Mouse (Mus musculus) bone marrow, adult 2 months (tissue): Measurements from ENCODE around the gene BC004004. TPM values are rescaled to one million over a fixed set of nuclear protein-coding genes. Genes with fewer than 3 reads are reported as not detected.

ENCODE experiments used
- H3K27ac ChIP-seq: fragments of 200-500 bp; 2 replicates; pipeline ENCODE4 v1.5.1; 2012; ENCODE audit warnings: low read depth, mild to moderate bottlenecking, control low read depth, inconsistent platforms, low read length; ENCODE audit not compliant: control insufficient read depth, poor library complexity, insufficient read depth
- H3K4me1 ChIP-seq: fragments of 200-500 bp; 2 replicates; pipeline ENCODE4 v1.6.1; 2011; ENCODE audit warnings: low read length; ENCODE audit not compliant: control insufficient read depth, insufficient read depth
- H3K4me3 ChIP-seq: fragments of 200-500 bp; replicated peaks from 2 replicates; pipeline ENCODE3; 2011; ENCODE audit warnings: mild to moderate bottlenecking, low read depth, low read length, control low read depth; ENCODE audit not compliant: control insufficient read depth
- CTCF ChIP-seq: fragments of 200-500 bp; IDR thresholded peaks from 2 replicates; pipeline ENCODE4 v1.5.1; 2011; ENCODE audit warnings: low read length, control low read depth; ENCODE audit not compliant: control insufficient read depth, insufficient read depth
- POLR2A ChIP-seq: fragments of 200-500 bp; IDR thresholded peaks from 2 replicates; pipeline ENCODE4 v1.6.1; 2011; ENCODE audit warnings: low read depth, mild to moderate bottlenecking, control low read depth, low read length, borderline replicate concordance; ENCODE audit not compliant: control insufficient read depth
- WGBS: fragments of 180-500 bp; shearing (Covaris S2); methylation state at CpG from one replicate; pipeline ENCODE4 v1.1.7; 2018; 5-methylcytosine and 5-hydroxymethylcytosine counted together
- polyA plus RNA-seq: library from polyadenylated mRNA; stranded (reverse); fragments of >200 nt; gene quantifications from 2 replicates; pipeline ENCODE4 v1.2.4, GENCODE M21; 2011; ENCODE audit warnings: low replicate concordance; ENCODE audit not compliant: missing spikeins, insufficient read depth, insufficient read length

Gene BC004004
- polyA plus RNA-seq, 1 experiment = 81.6 TPM

DNA sequence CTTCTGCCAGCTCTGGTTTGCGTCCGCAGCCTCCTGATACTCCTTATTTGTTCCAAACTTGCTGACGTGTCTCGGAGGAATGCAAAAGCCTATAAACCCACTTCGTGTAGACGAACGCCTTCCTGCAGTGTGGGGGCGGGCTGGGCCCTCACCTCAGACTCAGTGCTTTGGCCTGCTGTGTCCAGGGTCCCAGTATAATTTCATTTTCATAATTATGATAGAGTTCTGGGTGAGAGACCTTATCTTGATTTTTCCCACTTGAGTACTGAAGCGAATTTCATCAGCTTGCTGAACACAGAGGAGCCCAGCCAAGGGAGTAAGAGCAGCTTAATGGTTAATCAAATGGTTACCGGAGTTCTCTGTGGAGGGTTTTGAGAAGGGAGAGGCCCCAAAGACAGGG lies 28.7 kb downstream of the BC004004 start:
- Histone ChIP-seq H3K27ac (no peak overlapping the region), H3K4me1 (no peaks in the 10 kb centered on the region; the same call in 1 of the 2 replicates), H3K4me3 (no peak overlapping the region)
- TF ChIP-seq POLR2A (no peak), CTCF (no peak)
- WGBS = 92% methylated on average over 10 of the region's 10 CpGs

DNA sequence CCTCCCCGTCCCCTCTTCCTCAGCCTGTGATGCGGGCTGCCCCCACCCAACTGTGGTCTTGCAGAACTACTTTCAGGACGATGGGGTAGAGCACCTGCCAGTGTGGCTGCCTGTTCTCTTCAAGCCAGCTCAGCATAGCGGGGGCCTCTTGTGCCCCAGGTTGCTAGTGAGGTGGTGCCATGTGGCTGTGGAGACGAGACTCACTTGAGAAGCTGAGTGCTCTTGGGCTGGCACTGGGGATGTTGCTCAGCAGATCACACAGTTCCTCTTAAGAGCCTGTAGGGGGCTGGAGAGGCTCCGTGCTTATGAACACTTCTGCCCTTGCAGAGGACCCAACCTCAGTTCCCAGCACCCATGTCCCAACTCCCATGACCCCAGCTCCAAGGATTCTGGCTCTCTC lies 29.2 kb downstream of the BC004004 start:
- WGBS = 73% methylated on average over 6 of the region's 6 CpGs
- TF ChIP-seq POLR2A = no peak
- TF ChIP-seq CTCF = peak; percentile 10; the same call in 1 of the 2 replicates
- no peak overlapping the region for H3K4me3 ChIP-seq
- no peaks in the 10 kb centered on the region; the same call in 1 of the 2 replicates for H3K4me1 ChIP-seq
- no peak overlapping the region for H3K27ac ChIP-seq

DNA sequence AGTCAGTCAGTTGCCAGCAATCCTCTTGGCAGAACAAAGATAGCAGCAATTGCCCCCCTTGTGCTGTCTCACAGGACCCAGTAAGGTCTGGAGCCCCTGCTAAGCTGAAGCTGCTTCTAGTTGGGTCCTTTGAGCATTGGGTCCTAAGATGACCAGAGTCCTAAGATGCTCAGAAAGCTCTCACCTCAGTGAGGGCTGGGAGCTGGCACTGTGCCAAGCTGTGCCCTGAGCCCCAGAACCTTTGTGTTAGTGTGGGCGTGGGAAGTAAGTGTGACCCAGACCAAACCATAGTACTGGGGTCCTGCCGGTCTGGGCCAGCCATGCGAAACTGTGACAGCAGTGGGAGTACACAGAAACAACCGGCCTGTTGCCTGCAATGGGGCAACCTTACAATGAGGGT lies 30.7 kb downstream of the BC004004 start:
- 88% methylated on average over 4 of the region's 4 CpGs for WGBS
- TF ChIP-seq CTCF (no peak), POLR2A (no peak)
- Histone ChIP-seq H3K27ac (no peak overlapping the region), H3K4me3 (no peak overlapping the region), H3K4me1 (peaks cover 9% of the 10 kb centered on the region)

DNA sequence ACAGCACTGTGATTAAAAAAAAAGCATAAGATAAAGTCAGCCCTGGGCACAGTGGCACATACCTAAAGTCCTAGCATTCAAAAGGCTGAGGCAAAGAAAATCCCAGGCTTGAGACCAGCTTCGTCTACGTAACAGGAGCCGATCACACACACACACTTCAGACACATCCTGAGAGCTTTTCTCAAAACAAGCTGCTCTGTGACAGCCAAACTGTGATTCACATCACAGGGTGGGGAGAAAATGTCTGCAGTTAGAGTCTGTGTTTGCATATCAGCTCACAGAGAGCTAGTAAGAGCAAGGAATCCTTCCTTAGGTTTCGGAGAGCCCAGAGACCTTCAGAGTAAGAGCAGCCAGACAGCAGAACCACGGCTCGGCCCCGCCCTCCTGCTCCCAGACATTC lies 32.3 kb downstream of the BC004004 start:
- 90% methylated on average over 7 of the region's 7 CpGs for WGBS
- TF ChIP-seq CTCF = no peak
- no peak for TF ChIP-seq POLR2A
- Histone ChIP-seq H3K4me1 (peaks cover 14% of the 10 kb centered on the region), H3K4me3 (no peak overlapping the region), H3K27ac (no peak overlapping the region)

DNA sequence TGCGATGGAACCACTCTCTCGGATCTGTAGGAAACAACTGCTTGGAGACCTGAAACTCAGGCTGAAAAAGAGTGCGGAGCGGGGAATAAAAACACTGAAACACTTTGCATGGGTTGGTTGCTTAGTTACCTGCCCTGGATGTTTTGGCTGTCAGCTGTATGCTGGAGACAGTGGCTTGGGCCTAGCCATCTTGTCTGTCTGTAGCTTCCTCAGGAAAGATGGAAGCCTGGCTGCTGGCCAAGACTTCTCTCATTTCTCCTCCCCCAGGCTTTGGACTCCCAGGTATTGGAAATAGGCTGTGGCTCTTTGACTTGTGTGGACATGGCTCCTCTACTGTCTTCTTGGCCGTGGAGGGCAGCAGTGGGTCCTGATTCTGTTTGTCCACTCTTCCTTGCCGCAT lies 32.8 kb downstream of the BC004004 start:
- peaks cover 17% of the 10 kb centered on the region for H3K4me1 ChIP-seq
- WGBS = 94% methylated on average over 6 of the region's 6 CpGs

DNA sequence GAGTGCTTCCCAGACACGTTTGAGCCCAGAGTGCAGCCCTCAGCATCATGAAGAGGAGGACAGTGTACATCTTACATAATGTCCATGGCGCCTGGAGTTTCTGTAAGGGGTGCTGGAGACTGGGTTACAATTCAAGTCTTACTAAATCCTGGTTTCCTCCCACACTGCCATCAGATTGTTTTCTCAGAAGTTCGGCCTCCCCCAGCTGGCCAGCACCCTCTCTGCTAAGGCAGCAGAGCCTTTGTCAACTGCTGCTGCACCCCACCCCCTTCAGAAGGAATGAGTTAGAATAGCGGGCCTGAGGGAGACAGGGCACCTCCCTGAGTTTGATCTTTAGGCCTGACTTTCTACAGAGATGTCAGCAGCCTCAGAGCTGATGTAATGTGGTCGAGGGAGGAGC lies 33.6 kb downstream of the BC004004 start:
- WGBS = 51% methylated on average over 5 of the region's 5 CpGs
- Histone ChIP-seq H3K4me3 (no peak overlapping the region), H3K4me1 (peaks cover 17% of the 10 kb centered on the region), H3K27ac (no peak overlapping the region)
- TF ChIP-seq POLR2A (no peak), CTCF (no peak)

More for the DNA sequence above, 32.8 kb downstream of the BC004004 start:
- TF ChIP-seq CTCF = no peak
- no peak for TF ChIP-seq POLR2A
- H3K27ac ChIP-seq = no peak overlapping the region
- H3K4me3 ChIP-seq = no peak overlapping the region

DNA sequence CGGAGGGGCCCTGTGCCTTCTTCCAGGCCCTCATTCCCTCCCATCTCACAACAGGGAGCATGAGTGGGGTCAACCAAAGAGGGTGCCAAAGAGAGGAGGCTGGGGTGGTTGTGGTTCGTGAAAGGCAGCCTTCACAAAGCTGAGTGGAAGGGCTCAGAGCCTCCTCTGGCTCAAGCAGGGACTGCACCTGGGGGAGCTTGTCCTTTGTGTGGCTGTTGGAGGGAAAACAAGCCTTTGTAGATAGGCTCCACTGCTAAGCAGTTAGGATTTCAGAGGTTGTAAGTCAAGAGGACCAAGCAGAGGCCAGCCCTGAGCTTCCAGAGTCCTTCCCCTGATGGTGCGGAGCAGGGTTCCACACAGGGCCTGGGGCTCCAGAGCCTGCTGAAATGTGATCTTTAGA lies 34.5 kb downstream of the BC004004 start:
- TF ChIP-seq POLR2A (no peak), CTCF (peak; percentile 36; the same call in 1 of the 2 replicates)
- H3K27ac ChIP-seq = peak overlapping the region; percentile 64
- no peak overlapping the region for H3K4me3 ChIP-seq
- 54% methylated on average over 3 of the region's 3 CpGs for WGBS
- peaks cover 17% of the 10 kb centered on the region for H3K4me1 ChIP-seq

DNA sequence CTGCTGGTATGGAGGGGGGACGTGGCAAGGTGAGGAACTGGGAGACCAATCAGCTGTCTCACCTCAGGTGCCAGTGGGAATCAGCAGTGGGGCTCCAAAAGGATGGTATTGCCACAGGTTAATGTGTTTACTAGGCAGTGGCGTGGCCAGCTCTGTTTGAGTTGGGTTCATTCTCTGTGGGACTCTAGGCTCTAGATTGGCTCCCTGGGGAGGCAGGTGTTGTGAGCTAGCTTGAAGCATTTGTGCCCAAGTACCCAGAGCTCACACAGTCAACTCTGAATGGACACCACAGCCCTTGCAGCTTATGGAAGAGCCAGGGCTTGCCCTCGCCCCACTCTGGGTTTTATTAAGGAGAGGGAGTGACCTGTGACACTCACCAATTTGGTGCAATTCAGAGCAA lies 35.3 kb downstream of the BC004004 start:
- H3K27ac ChIP-seq = peak overlapping the region; percentile 64

More for the DNA sequence above, 35.3 kb downstream of the BC004004 start:
- WGBS = 37% methylated on average over 3 of the region's 3 CpGs
- Histone ChIP-seq H3K4me1 (peaks cover 17% of the 10 kb centered on the region), H3K4me3 (no peak overlapping the region)
- no peak for TF ChIP-seq POLR2A
- TF ChIP-seq CTCF = no peak
